Mouse (Mus musculus): ENCODE results near the gene Scamp3. TPM values are rescaled to one million over a fixed set of nuclear protein-coding genes. Genes with fewer than 3 reads are reported as not detected.
A peak's percentile ranks its signal among the peaks of the same experiment; 100 is the strongest.
"Not testable (repeated sequence)": the region's sequence is repeated elsewhere in the genome, so short reads cannot be mapped to it uniquely, and the experiment has no call there.

Gene Scamp3
- polyA plus RNA-seq, 1 experiment from 2014 or later, result 49.0 TPM

DNA sequence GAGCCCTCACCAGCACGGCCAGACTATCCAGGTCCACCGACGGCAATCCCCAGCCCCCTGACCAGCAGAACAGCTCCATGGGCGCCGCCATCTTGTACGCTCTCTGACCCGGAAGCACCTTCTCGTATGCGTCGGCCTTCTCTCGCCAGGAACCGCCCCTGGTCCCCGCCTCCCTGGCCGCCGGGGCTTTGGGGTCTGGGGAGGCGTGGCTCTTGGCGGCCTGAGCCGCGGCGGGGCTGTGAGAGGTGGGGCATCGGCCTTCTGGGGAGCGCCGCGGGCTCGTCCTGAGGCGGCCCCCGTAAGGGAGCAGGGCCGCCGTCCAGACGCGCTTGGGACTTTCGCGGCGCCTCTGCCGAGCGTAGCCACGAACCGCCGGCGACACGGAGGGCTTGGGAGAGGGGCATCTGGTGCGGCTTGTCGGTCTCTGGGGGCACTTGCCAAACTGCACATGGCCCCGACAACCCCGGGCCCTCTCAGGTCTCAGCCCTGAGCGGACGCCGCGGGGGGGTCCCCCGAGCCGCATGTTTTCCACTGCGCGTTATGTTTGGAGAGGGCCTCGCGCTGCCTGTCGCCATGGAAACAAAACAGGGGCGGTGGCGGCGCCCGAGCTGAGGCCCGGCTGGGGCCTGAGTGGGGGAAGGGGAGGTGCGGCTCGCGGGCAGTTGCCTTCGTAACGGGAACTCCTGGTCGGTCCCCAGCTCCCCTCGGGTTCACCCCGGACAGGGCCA is 36.7 kb downstream of the Scamp3 start:
- under 1% methylated on average over 69 of the region's 69 CpGs for WGBS (ENCODE audit: insufficient replicate concordance)
- H3K4me1 ChIP-seq (ENCODE audit: control insufficient read depth, low read depth, low read length), result peaks cover 21% of the 10 kb centered on the region
- no peaks in the 10 kb centered on the region for H3K9me3 ChIP-seq (replicated peaks; ENCODE audit: control insufficient read depth, low read length)
- ATAC-seq (ENCODE audit: low read depth), result peak; percentile 91
- peak overlapping the region; percentile 90 for H3K4me3 ChIP-seq (ENCODE audit: low read depth, low read length)
- peak overlapping the region; percentile 68 for H3K9ac ChIP-seq (ENCODE audit: low read depth, low read length)
- peak overlapping the region; percentile 55 for H3K27ac ChIP-seq (ENCODE audit: low read length)
- peaks cover 11% of the 10 kb centered on the region for H3K36me3 ChIP-seq (ENCODE audit: control insufficient read depth, insufficient read depth)
- H3K27me3 ChIP-seq (ENCODE audit: control insufficient read depth, insufficient read depth, low read depth, low read length), result peaks cover 7% of the 10 kb centered on the region; the same call in 1 of the 2 replicates
- peak overlapping the region; percentile 85 for H3K4me2 ChIP-seq (ENCODE audit: low read depth, low read length)

- H3K36me3 ChIP-seq (ENCODE audit: control insufficient read depth, insufficient read depth), result peaks cover 6% of the 10 kb centered on the region
- H3K9ac ChIP-seq (ENCODE audit: low read depth, low read length), result peak within 1 kb of the TSS; percentile 68
- ATAC-seq (ENCODE audit: low read depth), result no peak
- no peaks in the 10 kb centered on the region for H3K9me3 ChIP-seq (replicated peaks; ENCODE audit: control insufficient read depth, low read length)
- H3K4me3 ChIP-seq (ENCODE audit: low read depth, low read length), result peak within 1 kb of the TSS; percentile 90
- H3K4me1 ChIP-seq (ENCODE audit: control insufficient read depth, low read depth, low read length), result peaks cover 21% of the 10 kb centered on the region
- peak within 1 kb of the TSS; percentile 55 for H3K27ac ChIP-seq (ENCODE audit: low read length)
- H3K4me2 ChIP-seq (ENCODE audit: low read depth, low read length), result peak within 1 kb of the TSS; percentile 85
- peaks cover 7% of the 10 kb centered on the region; the same call in 1 of the 2 replicates for H3K27me3 ChIP-seq (ENCODE audit: control insufficient read depth, insufficient read depth, low read depth, low read length)
- WGBS (ENCODE audit: insufficient replicate concordance), result 3% methylated on average over 18 of the region's 19 CpGs
These were observed 37.6 kb downstream of the Scamp3 start, which contains the start of gene Thbs3 for GRCm38 (mm10) chr3:89214681-89215411. TSS of gene Thbs3 (plus strand) at chr3:89215180.

DNA sequence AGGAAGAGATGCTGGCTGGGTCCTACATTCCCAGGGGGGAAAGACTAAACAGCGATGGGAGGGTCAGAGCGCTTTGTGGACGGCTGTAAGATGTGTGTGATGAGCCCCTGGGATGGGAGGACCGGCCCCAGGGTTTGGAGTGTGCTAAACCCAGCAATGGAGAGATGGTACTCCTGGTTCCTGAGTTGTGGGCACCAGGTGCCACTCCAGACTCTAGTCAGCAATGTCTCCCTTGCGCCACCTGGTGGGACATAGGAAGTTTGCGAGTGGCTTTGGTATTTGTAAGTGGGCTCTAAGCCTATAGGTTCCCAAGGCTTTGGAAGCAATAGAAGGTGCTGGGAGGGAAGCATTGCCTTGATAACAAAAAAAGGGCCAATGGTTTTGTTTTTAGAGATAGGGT is 38.6 kb downstream of the Scamp3 start:
- no peak overlapping the region for H3K4me2 ChIP-seq (ENCODE audit: low read depth, low read length)
- ATAC-seq (ENCODE audit: low read depth), result no peak
- no peak overlapping the region for H3K4me3 ChIP-seq (ENCODE audit: low read depth, low read length)
- no peaks in the 10 kb centered on the region for H3K36me3 ChIP-seq (ENCODE audit: control insufficient read depth, insufficient read depth)
- H3K27ac ChIP-seq (ENCODE audit: low read length), result no peak overlapping the region
- WGBS (ENCODE audit: insufficient replicate concordance), result 2% methylated on average over 6 of the region's 6 CpGs
- H3K9me3 ChIP-seq (replicated peaks; ENCODE audit: control insufficient read depth, low read length), result no peaks in the 10 kb centered on the region
- H3K27me3 ChIP-seq (ENCODE audit: control insufficient read depth, insufficient read depth, low read depth, low read length), result peaks cover 7% of the 10 kb centered on the region; the same call in 1 of the 2 replicates
- H3K4me1 ChIP-seq (ENCODE audit: control insufficient read depth, low read depth, low read length), result peaks cover 21% of the 10 kb centered on the region
- no peak overlapping the region for H3K9ac ChIP-seq (ENCODE audit: low read depth, low read length)

- H3K9ac ChIP-seq (ENCODE audit: low read depth, low read length); H3K27ac ChIP-seq (ENCODE audit: low read length); H3K4me3 ChIP-seq (ENCODE audit: low read depth, low read length); H3K4me2 ChIP-seq (ENCODE audit: low read depth, low read length); ATAC-seq (ENCODE audit: low read depth); H3K27me3 ChIP-seq (ENCODE audit: control insufficient read depth, insufficient read depth, low read depth, low read length); H3K9me3 ChIP-seq (replicated peaks; ENCODE audit: control insufficient read depth, low read length); H3K36me3 ChIP-seq (ENCODE audit: control insufficient read depth, insufficient read depth): not testable (repeated sequence)
- peaks cover 21% of the 10 kb centered on the region for H3K4me1 ChIP-seq (ENCODE audit: control insufficient read depth, low read depth, low read length)
- WGBS (ENCODE audit: insufficient replicate concordance), result 56% methylated on average over 7 of the region's 7 CpGs
These were observed 39.1 kb downstream of the Scamp3 start for GRCm38 (mm10) chr3:89216407-89216806.

DNA sequence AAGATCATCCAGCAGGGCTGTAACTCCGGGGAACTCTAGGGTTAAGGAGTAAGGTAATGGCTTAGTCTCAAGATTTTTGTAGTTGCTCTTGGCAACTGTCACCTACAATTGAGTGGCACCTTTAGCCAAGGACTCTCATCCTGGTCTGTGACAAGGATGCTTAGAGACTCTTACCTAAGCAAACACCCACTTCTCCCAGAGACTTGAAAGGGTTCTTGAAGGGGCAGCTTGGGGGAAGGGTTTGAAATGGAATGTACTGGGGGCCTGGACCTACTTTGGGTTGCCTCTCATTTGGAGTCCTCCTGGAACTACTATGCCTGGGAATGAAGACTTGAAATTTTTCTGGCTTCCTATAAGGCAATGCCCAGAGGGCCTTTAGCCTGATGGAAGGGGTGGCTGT is 41.0 kb downstream of the Scamp3 start:
- Histone ChIP-seq H3K4me3 (ENCODE audit: low read depth, low read length) (no peak overlapping the region), H3K27ac (ENCODE audit: low read length) (no peak overlapping the region), H3K4me1 (ENCODE audit: control insufficient read depth, low read depth, low read length) (peaks cover 16% of the 10 kb centered on the region), H3K4me2 (ENCODE audit: low read depth, low read length) (no peak overlapping the region), H3K36me3 (ENCODE audit: control insufficient read depth, insufficient read depth) (no peaks in the 10 kb centered on the region), H3K9me3 (replicated peaks; ENCODE audit: control insufficient read depth, low read length) (no peaks in the 10 kb centered on the region), H3K27me3 (ENCODE audit: control insufficient read depth, insufficient read depth, low read depth, low read length) (peaks cover 7% of the 10 kb centered on the region; the same call in 1 of the 2 replicates), H3K9ac (ENCODE audit: low read depth, low read length) (no peak overlapping the region)
- no peak for ATAC-seq (ENCODE audit: low read depth)
- WGBS (ENCODE audit: insufficient replicate concordance), result 65% methylated on average over 1 of the region's 1 CpGs

- Histone ChIP-seq H3K27me3 (ENCODE audit: control insufficient read depth, insufficient read depth, low read depth, low read length) (peaks cover 7% of the 10 kb centered on the region; the same call in 1 of the 2 replicates), H3K4me1 (ENCODE audit: control insufficient read depth, low read depth, low read length) (peaks cover 13% of the 10 kb centered on the region), H3K27ac (ENCODE audit: low read length) (no peak overlapping the region), H3K9ac (ENCODE audit: low read depth, low read length) (no peak overlapping the region), H3K4me3 (ENCODE audit: low read depth, low read length) (no peak overlapping the region), H3K4me2 (ENCODE audit: low read depth, low read length) (no peak overlapping the region), H3K9me3 (replicated peaks; ENCODE audit: control insufficient read depth, low read length) (no peaks in the 10 kb centered on the region), H3K36me3 (ENCODE audit: control insufficient read depth, insufficient read depth) (no peaks in the 10 kb centered on the region)
- no peak for ATAC-seq (ENCODE audit: low read depth)
- 29% methylated on average over 8 of the region's 8 CpGs for WGBS (ENCODE audit: insufficient replicate concordance)
These were observed 42.3 kb downstream of the Scamp3 start for GRCm38 (mm10) chr3:89219546-89219945.

GRCm38 (mm10) chr3:89221167-89221566 is 43.9 kb downstream of the Scamp3 start:
- no peak for ATAC-seq (ENCODE audit: low read depth)
- H3K27me3 ChIP-seq (ENCODE audit: control insufficient read depth, insufficient read depth, low read depth, low read length), result peaks cover 13% of the 10 kb centered on the region
- 76% methylated on average over 5 of the region's 5 CpGs for WGBS (ENCODE audit: insufficient replicate concordance)
- H3K4me2 ChIP-seq (ENCODE audit: low read depth, low read length), result no peak overlapping the region
- H3K4me3 ChIP-seq (ENCODE audit: low read depth, low read length), result no peak overlapping the region
- no peak overlapping the region for H3K27ac ChIP-seq (ENCODE audit: low read length)
- H3K4me1 ChIP-seq (ENCODE audit: control insufficient read depth, low read depth, low read length), result no peaks in the 10 kb centered on the region
- H3K9me3 ChIP-seq (replicated peaks; ENCODE audit: control insufficient read depth, low read length), result no peaks in the 10 kb centered on the region
- no peak overlapping the region for H3K9ac ChIP-seq (ENCODE audit: low read depth, low read length)
- H3K36me3 ChIP-seq (ENCODE audit: control insufficient read depth, insufficient read depth), result no peaks in the 10 kb centered on the region

GRCm38 (mm10) chr3:89224796-89225195 is 47.5 kb downstream of the Scamp3 start:
- Histone ChIP-seq H3K27me3 (ENCODE audit: control insufficient read depth, insufficient read depth, low read depth, low read length) (peaks cover 41% of the 10 kb centered on the region), H3K4me3 (ENCODE audit: low read depth, low read length) (no peak overlapping the region), H3K4me2 (ENCODE audit: low read depth, low read length) (no peak overlapping the region), H3K27ac (ENCODE audit: low read length) (no peak overlapping the region), H3K4me1 (ENCODE audit: control insufficient read depth, low read depth, low read length) (peaks cover 15% of the 10 kb centered on the region), H3K9ac (ENCODE audit: low read depth, low read length) (no peak overlapping the region), H3K9me3 (replicated peaks; ENCODE audit: control insufficient read depth, low read length) (no peaks in the 10 kb centered on the region), H3K36me3 (ENCODE audit: control insufficient read depth, insufficient read depth) (no peaks in the 10 kb centered on the region)
- ATAC-seq (ENCODE audit: low read depth), result no peak
- WGBS (ENCODE audit: insufficient replicate concordance), result 71% methylated on average over 11 of the region's 11 CpGs

GRCm38 (mm10) chr3:89225321-89225815 is 48.1 kb downstream of the Scamp3 start:
- no peak overlapping the region for H3K9ac ChIP-seq (ENCODE audit: low read depth, low read length)
- H3K4me1 ChIP-seq (ENCODE audit: control insufficient read depth, low read depth, low read length), result peaks cover 15% of the 10 kb centered on the region
- no peak for ATAC-seq (ENCODE audit: low read depth)
- no peaks in the 10 kb centered on the region for H3K36me3 ChIP-seq (ENCODE audit: control insufficient read depth, insufficient read depth)
- peaks cover 47% of the 10 kb centered on the region for H3K27me3 ChIP-seq (ENCODE audit: control insufficient read depth, insufficient read depth, low read depth, low read length)
- no peak overlapping the region for H3K4me2 ChIP-seq (ENCODE audit: low read depth, low read length)
- no peak overlapping the region for H3K27ac ChIP-seq (ENCODE audit: low read length)
- H3K4me3 ChIP-seq (ENCODE audit: low read depth, low read length), result no peak overlapping the region
- H3K9me3 ChIP-seq (replicated peaks; ENCODE audit: control insufficient read depth, low read length), result no peaks in the 10 kb centered on the region
- 50% methylated on average over 12 of the region's 12 CpGs for WGBS (ENCODE audit: insufficient replicate concordance)
